Mouse (Mus musculus): ENCODE results near the gene Mllt10. TPM values are rescaled to one million over a fixed set of nuclear protein-coding genes. Genes with fewer than 3 reads are reported as not detected.
"Not testable (repeated sequence)": the region's sequence is repeated elsewhere in the genome, so short reads cannot be mapped to it uniquely, and the experiment has no call there.

Gene Mllt10
- total RNA-seq, 2 experiments from 2014 or later = 31.0 to 33.4 TPM

DNA sequence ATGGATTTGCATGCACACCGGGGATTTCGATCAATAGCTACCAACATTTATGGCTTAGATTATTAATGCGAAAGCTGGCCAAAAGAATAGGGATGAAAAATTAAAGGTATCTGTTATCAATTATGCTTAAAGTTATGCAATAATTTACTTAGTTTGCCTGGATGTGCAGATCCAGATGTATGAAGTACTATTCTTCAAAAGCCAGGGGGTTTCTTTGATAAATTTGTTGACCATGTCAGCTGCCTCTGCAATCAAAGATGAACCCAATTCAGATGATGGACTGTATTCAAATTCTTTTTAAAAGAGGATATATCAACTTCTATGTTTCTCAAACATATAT lies 3.2 kb upstream of the Mllt10 start:
- DNase-seq = no peak

GRCm38 (mm10) chr2:18052581-18052980 lies 2.5 kb upstream of the Mllt10 start:
- DNase-seq = no peak

- no peak for DNase-seq
These were observed 1.6 kb upstream of the Mllt10 start for GRCm38 (mm10) chr2:18053243-18053950.

DNA sequence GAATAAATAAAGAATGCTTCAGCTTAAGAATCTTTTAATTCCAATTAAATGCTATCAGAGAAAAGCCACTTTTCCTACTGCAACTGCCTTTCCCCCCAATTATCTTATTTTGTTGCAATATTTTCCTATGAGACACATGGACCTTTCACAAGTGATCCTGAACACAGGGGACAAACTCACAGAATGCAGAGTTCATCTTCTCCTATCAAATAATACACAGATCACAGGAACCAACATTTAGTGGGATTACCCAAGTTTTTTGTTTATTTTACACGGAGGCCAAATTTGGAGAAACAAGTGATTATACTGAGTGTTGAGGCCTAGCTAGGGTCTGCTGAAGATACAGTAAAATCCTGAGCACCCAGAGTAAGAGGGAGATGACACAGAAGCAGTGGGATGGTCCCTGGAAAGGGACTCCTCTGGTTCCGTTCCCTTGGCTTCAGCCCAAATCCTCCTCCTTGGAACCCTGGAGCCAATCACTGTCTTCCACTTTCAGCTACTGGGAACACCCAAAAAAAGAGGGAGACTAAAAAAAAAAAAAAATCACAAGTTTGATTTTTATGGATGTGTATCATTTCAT lies 996 bp upstream of the Mllt10 start:
- DNase-seq = peak; percentile 81 to 82

GRCm38 (mm10) chr2:18055929-18056785 lies 1.1 kb downstream of the Mllt10 start:
- DNase-seq = peak; percentile 97

GRCm38 (mm10) chr2:18056786-18057255 lies 1.8 kb downstream of the Mllt10 start:
- DNase-seq = peak; percentile 96 to 99

- DNase-seq = peak; percentile 75 to 82
These were observed 2.5 kb downstream of the Mllt10 start for GRCm38 (mm10) chr2:18057336-18058145.

GRCm38 (mm10) chr2:18058146-18058708 lies 3.2 kb downstream of the Mllt10 start:
- DNase-seq = no peak

GRCm38 (mm10) chr2:18059063-18059462 lies 4.0 kb downstream of the Mllt10 start:
- no peak for DNase-seq

- DNase-seq = no peak
These were observed 4.9 kb downstream of the Mllt10 start for GRCm38 (mm10) chr2:18059891-18060290.

DNA sequence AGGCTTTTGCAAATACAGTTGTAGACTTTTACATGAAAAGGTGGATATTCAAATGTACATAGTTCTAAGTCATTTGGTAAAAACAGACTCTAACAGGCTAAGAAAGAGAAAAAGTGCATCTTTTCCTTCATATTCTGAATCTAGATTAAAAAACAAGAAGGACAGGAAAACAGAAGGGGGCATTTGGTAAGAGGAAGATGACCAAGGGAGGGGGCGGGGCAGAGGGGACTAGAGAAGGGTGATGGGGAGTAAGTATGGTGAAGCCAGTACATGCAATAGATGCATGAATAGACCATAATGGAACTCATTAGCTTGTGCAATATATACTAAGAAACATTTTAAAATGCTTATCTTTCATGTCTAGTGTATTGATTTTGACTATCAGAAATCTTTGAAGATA lies 5.4 kb downstream of the Mllt10 start:
- DNase-seq = no peak

DNA sequence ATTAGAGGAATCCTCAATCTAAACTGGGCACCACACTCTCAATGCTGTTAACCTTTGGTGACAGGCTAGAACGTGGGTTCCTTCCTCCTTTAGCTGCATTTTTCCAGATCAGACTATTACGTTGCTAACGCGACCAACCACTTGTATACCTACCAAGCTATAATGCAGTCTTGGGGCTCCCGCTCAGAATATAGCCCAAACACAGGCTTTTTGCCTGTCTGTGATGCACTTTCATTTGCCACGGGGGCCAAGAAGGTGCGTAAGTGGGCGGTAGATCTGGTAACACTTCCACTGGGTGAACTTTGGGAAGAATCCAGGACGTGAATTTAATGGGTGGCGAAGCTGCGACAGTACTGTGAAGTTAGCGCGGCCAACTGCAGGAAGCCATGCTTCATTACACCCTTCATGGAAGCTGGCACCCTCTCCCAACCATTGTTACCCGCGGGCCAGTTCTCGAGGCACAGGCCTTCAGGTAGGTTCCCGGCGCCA lies 8.8 kb downstream of the Mllt10 start:
- DNase-seq = peak; percentile 73 to 81

DNA sequence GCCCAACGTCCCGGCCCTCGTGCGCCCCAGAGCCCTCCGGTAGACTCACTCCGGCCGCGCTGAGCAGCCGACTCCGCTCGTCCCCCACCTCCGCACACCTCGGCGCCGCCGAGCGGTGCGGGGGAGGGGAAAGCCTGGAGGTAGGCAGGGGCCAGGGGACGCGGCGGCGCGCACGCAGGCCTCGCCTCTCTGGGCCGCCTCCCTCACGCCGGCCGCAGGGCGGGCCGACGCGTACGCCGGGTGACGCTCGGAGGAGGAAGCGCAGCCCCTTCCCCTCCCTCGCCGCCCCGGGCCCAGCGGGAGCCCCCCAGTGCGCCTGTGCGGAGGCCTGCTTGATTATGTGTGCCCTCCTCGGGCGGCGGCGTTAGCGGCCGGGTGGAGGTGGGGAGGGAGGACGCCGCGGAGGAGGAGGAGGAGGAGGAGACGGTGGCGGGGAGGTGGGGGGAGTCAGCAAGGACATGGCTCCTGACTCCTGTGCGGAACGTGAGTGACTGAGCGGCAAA lies 9.4 kb downstream of the Mllt10 start:
- DNase-seq = peak; percentile 90 to 95

DNA sequence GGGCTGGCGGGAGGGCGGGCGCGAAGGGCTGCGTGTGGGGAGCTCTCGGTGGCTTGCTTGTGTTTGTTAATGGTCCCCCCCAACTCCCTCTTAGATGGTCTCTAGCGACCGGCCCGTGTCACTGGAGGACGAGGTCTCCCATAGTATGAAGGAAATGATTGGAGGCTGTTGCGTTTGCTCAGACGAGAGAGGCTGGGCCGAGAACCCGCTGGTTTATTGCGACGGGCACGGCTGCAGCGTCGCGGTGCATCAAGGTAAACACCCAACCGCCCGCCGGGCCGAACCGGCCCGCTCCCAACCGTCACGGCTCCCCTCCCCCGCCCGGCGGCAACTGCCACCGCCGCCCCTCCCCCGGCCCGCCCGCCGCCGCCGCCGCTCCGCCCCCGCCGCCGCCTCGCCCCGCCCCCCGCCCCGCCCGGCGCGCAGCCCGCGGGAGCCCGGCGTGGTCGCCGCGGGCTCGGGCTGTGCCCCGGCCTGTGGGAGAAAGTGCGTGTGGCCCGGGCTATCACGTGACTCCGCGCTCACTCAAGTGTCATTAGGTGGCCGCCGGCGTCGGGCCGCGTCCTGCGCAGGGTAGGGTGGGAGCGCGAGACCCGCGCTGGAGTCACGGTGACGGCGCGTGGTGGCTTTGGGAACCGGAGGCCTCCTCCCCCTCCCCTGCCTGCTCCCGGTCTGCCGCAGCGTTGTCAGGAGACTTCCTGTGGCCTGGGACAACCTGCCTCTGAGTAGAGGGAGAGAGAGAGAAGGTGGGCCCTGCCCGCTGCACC lies 10.1 kb downstream of the Mllt10 start:
- peak; percentile 79 to 85 for DNase-seq

DNA sequence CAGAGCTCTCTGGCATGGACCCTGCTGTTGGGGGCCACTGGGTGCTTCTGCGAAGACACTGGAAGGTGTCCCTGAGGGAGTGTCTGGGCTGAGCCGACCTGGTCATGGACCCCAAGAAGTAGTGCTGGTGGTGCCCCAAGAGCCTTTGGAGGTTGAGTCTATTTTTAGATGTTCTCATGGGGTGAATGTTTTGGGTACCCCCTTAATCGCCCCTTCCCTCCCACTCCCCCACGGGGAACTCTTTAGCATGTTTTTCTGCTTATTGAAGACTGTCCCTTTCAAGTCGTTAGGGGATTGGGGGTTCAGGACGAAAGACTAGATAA lies 10.6 kb downstream of the Mllt10 start:
- DNase-seq = no peak

GRCm38 (mm10) chr2:18066436-18066835 lies 11.4 kb downstream of the Mllt10 start:
- no peak for DNase-seq

DNA sequence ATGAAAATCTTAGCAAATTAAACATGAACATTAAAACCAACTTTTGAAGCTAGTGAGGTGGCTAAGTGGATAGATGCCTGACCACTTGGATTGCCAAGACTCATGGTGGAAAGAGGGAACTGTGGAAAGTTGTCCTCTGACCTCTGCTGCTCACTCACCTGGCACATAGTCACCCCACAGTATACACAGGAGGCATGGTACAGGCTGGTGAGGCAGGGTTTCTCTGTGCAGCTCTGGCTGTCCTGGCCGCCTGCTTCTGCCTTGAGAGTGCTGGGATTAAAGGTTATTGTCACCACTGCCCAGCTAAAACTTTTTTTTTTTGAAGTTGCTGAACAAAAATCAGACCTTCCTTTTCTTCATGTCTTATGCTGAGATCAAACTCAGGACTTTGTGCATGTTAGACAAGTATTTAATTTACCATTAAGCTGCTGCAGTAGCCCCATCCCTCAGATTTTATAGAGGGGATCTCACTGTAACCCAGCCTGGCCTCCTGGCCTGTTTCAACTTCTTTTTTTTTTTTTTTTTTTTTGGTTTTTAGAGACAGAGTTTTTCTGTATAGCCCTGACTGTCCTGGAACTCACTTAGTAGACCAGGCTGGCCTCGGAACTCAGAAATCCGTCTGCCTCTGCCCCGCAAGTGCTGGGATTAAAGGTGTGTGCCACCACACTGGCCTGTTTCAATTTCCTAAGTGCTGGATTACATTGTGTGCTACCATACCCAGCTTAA lies 13.2 kb downstream of the Mllt10 start:
- DNase-seq = no peak

DNA sequence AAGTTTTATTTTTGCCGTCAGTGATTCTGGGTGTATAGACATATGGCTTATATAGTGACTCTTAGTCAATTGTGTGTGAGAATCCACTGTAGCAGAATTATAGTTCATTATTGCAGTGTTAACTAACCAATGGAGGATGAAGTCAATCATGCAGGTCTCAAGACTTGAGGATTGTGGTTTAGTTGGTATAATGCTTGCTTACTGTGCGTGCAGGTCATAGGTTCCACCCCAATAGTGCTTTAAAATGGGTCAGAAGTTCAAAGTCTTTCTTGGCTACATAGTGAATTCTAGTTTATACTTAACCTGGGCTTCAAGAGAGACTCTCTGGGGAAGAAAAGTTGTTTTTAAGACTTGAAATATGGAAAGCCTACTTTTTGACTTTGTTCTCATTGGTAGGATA lies 16.9 kb downstream of the Mllt10 start:
- DNase-seq = no peak

- DNase-seq = no peak
These were observed 25.3 kb downstream of the Mllt10 start for GRCm38 (mm10) chr2:18080182-18080860.

DNA sequence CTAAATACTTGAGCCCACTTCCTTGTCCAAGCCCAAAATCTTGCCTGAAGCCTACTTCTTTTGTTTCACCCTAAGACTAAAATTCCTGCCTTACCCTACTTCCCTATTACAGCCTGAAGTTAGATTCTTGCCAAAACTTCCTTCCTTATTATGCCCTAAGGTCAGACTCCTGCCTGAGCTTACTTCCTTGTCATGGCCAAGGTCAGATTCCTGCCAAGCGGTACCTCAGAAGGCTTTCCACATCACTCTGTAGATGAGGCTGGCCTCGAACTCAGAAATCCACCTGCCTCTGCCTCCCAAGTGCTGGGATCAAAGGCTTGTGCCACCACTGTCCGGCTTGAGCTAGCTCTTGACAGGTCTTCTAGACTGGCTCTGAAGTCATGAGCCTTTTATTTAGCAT lies 32.7 kb downstream of the Mllt10 start:
- not testable (repeated sequence) for DNase-seq
